Mouse (Mus musculus) left cerebral cortex, adult 8-10 months (tissue): ENCODE data around the gene Ndufa13. TPM values are rescaled to one million over a fixed set of nuclear protein-coding genes. Genes with fewer than 3 reads are reported as not detected.

Source experiments
- DNase-seq, 2 experiments: peaks; one replicate each; pipeline ENCODE4 v3.0.0; 2022; ENCODE audit warnings: low spot score in 2 of 2
- total RNA-seq, 4 experiments: library from RNA; stranded (reverse); gene quantifications; 2 replicates each; pipeline ENCODE4 v1.2.4; 2022

Ndufa13 gene
- total RNA-seq, 4 experiments from 2014 or later = 102 to 149 (median 131) TPM

GRCm38 (mm10) chr8:69881261-69881865 is 21.0 kb downstream of the Ndufa13 start:
- DNase-seq = no peak

GRCm38 (mm10) chr8:69880841-69881240 is 21.5 kb downstream of the Ndufa13 start:
- no peak for DNase-seq

DNA sequence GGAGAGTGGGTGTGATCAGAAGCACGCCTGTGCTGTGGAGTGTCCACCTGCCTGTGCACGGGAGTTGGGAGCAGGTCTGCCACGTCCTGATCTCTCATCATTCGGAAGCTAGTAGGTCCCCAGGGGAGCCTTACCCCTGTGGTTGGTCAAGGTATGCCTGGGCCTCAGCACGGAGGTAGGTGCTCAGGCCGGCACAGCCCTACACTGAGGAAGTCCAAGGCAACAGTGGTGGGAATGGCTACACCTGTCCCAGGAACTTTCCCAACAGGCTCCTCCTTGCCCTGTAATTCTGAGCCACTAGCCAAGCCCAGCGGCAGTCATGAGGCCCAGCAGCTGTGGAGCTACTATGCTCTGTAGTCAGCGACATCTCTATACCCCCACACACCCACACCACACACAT is 22.7 kb downstream of the Ndufa13 start:
- DNase-seq = no peak

GRCm38 (mm10) chr8:69877992-69878391 is 24.4 kb downstream of the Ndufa13 start:
- no peak for DNase-seq

DNA sequence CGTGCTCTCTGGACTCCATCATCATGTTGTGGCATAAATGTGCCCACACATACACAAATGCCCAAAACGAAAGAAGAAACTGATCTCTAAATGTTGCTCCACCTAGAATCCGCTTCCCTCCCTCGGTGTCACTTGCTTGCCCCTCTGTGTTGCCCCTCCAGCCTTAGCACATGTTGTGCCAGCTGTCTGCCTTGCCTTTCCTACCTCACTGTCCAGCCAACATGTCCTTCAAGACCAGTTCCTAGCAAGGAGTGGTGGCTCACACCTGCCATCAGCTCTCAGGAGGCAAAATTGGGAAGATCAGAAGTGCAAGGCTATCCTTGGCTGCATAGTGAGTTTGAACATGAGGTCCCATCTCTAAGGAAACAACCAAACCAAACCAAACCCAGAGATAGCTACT is 25.0 kb downstream of the Ndufa13 start:
- DNase-seq = no peak

DNA sequence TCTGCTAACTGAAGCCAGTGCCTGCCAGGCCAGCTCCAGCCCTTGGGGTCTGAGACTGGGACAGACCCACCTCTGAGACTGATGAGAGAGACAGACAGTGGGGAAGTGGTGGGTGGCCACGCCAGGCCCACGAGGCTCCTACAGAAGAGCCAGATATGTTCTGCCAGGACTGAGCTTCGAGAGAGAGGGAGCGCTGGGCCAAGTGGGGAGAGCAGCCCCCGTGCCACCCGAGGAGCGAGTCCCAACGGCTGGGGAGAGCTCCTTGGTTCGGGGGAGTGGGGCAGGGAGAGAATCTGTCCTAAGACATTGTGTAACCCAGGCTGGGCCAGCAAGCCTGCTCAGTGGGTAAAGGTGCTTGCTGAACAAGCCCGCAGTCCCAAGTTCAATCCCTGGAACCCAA is 25.4 kb downstream of the Ndufa13 start:
- DNase-seq = no peak

GRCm38 (mm10) chr8:69876097-69876496 is 26.3 kb downstream of the Ndufa13 start:
- DNase-seq = no peak

DNA sequence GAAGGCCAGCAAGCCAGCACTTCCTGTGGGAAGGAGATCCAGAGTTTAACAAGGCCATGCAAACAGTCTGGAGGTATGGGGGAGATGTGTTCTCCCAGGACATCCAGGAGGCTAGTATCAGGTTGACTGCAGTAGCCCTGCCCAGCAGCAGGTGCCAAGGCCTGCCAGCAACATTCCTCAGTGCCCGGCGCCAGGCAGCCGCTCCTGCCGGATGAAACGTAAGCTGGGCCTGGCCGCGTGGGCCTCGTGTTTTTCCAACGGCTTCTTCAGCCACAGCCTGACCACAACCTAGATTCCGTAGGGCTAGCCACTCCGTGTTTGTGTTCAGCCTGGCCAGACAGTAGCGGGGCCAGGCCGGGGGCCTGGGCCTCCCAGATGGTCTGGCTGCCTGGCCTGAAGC is 27.7 kb downstream of the Ndufa13 start:
- DNase-seq = no peak

DNA sequence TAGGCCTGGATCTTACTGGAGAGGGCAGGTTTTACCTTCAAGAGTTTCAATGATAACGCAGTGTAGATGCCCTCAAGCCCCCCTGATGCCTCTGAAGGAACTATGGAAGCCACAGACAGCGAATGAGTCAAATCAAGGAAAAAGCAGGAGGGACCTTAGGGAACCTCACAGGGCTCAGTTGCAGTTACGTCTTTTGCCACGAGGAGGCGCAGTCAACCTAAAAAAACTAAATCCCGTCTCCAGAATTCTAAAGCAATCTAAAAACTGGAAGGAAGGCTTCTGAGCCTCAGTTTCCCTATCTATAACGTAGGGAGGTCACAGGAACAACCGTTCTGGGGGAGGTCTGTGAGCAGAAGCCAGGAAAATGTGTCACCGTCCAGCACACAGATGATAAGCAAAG is 28.2 kb downstream of the Ndufa13 start:
- peak in 1 of 2 experiments; percentile 79 for DNase-seq

DNA sequence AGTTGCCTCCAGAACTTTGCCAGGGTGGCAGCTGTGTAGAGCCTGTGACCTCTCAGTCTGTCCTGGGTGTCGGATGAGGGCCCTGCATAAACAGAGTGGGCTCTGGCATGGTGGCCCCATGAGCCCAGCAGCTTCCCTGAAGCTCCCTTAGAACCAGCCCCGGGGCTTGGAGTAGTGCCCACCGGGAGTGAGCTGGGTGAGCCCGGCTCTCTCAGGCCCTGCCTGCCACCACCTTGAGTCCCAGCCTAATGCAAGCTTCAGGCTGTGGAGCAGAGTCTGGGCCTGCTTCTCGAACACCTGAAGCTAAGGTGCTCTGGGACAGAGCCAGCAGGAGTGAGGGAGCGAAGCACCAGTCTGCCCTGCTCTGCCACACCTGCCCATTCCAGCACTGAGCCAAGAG is 31.5 kb downstream of the Ndufa13 start:
- DNase-seq = no peak

GRCm38 (mm10) chr8:69870003-69870765 is 32.2 kb downstream of the Ndufa13 start:
- DNase-seq = no peak

GRCm38 (mm10) chr8:69867696-69868326 is 34.5 kb downstream of the Ndufa13 start:
- DNase-seq = no peak

- no peak for DNase-seq
Measured at GRCm38 (mm10) chr8:69864180-69864579, 38.2 kb downstream of the Ndufa13 start.

- no peak for DNase-seq
Measured at GRCm38 (mm10) chr8:69863387-69864020, 38.9 kb downstream of the Ndufa13 start.

- no peak for DNase-seq
Measured at GRCm38 (mm10) chr8:69861251-69861650, 41.1 kb downstream of the Ndufa13 start.

GRCm38 (mm10) chr8:69860807-69861206 is 41.6 kb downstream of the Ndufa13 start:
- no peak for DNase-seq

DNA sequence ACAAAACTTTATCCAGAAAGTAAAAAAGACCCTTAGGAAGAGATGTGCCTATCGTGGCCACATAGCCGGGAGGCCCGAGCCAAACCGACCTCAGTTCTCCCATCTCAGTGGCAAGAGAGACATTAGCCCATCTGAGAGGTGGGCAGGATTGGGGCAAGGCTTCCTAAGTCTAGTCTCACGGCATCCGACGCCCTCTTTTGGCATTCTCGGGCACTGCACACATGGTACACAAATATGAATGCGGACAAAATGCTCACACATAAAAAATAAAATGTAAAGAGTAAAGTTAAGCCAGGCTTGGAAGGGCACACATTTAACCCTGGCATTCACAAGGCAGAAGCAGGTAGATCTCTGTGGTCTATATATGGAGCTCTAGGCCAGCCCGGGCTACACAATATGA is 48.5 kb downstream of the Ndufa13 start:
- DNase-seq = no peak

- no peak for DNase-seq
Measured at GRCm38 (mm10) chr8:69850926-69851506, 51.3 kb downstream of the Ndufa13 start.

DNA sequence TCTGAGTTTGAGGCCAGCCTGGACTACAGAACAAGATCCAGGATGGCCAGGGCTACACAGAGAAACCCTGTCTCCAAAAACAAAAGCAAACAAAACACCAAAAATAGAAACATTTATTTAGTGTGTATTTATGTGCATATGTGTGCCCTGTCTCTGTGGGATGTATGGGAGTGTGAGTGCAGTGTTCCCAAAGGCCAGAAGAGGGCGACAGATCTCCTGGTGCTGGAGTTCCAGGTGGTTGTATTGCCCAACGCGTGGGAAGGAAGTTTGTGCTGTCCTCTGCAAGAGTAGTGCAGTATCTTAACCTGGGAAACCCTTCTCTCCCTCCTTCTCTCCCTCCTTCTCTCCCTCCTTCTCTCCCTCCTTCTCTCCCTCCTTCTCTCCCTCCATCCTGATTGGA is 52.5 kb downstream of the Ndufa13 start:
- no peak for DNase-seq

- DNase-seq = no peak
Measured at GRCm38 (mm10) chr8:69848951-69849350, 53.4 kb downstream of the Ndufa13 start.

GRCm38 (mm10) chr8:69847167-69848065 is 54.9 kb downstream of the Ndufa13 start:
- DNase-seq = no peak
